Mouse (Mus musculus) kidney, adult 2 months (tissue): Measurements from ENCODE around the gene Pknox2.

ENCODE experiments used
- CTCF ChIP-seq: fragments of 200-500 bp; conservative IDR thresholded peaks from 2 replicates; pipeline ENCODE4 v1.5.1; 2011; ENCODE audit warnings: low read depth, mild to moderate bottlenecking, control low read depth, low read length, moderate library complexity, mixed read lengths; ENCODE audit not compliant: insufficient read depth, insufficient read length
- POLR2A ChIP-seq: fragments of 200-500 bp; IDR thresholded peaks from one replicate; pipeline ENCODE4 v1.6.1; 2011; ENCODE audit warnings: low read depth, low read length, control low read depth

GRCm38 (mm10) chr9:36963512-36963911 is 183.7 kb downstream of the Pknox2 start:
- TF ChIP-seq CTCF (no peak), POLR2A (no peak)
